Mouse (Mus musculus): Measurements from ENCODE around the gene Upk3a. TPM values are rescaled to one million over a fixed set of nuclear protein-coding genes. Genes with fewer than 3 reads are reported as not detected.
"Not testable (repeated sequence)": the region's sequence is repeated elsewhere in the genome, so short reads cannot be mapped to it uniquely, and the experiment has no call there.

The Upk3a gene
- polyA plus RNA-seq, 1 experiment = 2.0 TPM

DNA sequence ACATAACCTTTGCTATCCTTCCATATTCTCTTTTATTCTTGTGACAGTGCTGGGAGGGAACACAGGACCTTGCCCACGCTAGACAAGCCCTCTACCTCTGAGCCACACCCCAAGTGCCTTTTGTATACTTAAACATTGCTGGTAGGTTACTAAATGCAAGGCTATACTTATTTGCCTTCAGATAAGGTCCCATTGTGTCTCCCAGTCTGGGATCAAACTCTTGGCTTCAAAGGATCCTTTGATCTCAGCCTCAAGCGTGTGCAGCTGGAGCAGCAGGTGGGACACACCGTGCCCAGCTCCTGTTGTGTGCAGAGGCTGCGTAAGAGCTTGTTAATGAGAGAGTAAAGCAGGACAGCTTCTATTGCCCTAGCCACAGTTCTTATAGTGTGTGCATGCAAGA lies 10.8 kb downstream of the Upk3a start:
- TF ChIP-seq POLR2A (IDR thresholded peaks at IDR 0.05; ENCODE audit: borderline replicate concordance, extremely low read depth, low read depth, low read length) (no peak), CTCF (IDR thresholded peaks at IDR 0.05; ENCODE audit: insufficient read depth, low read length) (no peak)
- 59% methylated on average over 4 of the region's 4 CpGs for WGBS
- H3K4me3 ChIP-seq (replicated peaks; ENCODE audit: extremely low read depth, low read depth, low read length) = no peak overlapping the region
- no peak for DNase-seq
- no peaks in the 10 kb centered on the region for H3K4me1 ChIP-seq (ENCODE audit: control insufficient read depth, insufficient read depth, low read length)

DNA sequence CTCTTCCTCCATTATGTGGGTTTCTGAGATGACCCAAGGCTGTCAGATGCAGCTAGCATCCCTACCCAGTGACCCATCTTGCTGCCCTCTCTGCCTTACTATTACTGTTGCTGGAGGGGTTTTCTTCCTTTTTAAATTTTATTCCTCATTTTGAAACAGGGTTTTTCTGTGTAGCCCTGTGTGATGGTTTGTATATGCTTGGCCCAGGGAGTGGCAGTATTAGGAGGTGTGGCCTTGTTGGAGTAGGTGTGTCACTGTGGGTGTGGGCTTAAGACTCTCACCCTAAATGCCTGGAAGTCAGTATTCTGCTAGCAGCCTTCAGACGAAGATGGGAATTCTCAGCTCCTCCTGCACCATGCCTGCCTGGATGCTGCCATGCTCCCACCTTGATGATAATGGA lies 11.7 kb downstream of the Upk3a start, which contains the start of gene Fam118a:
Gene Fam118a (plus strand): TSS at position 301 of the 400 bp plus-strand sequence.
- not testable (repeated sequence) for H3K4me3 ChIP-seq (replicated peaks; ENCODE audit: extremely low read depth, low read depth, low read length); DNase-seq; H3K4me1 ChIP-seq (ENCODE audit: control insufficient read depth, insufficient read depth, low read length)
- 34% methylated on average over 1 of the region's 1 CpGs for WGBS

DNA sequence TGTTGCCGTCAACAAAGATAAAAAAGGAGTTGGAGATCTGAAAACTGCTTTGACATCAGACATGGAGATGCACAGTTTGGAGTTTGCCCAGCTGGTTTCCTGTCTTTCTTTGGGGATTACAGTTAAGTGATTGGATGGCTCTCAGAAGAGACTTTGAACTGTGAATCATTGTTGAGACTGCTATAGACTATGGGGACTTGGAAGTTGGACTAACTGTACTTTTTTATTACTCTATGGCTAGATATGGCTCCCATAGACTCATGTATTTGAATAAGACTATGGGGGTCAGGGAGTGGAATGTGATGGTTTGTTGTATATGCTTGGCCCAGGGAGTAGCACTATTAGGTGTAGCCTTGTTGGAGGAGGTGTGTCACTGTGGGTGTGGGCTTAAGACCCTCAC lies 13.7 kb downstream of the Upk3a start:
- H3K4me1 ChIP-seq (ENCODE audit: control insufficient read depth, insufficient read depth, low read length); H3K4me3 ChIP-seq (replicated peaks; ENCODE audit: extremely low read depth, low read depth, low read length); DNase-seq: not testable (repeated sequence)
- 33% methylated on average over 1 of the region's 1 CpGs for WGBS

DNA sequence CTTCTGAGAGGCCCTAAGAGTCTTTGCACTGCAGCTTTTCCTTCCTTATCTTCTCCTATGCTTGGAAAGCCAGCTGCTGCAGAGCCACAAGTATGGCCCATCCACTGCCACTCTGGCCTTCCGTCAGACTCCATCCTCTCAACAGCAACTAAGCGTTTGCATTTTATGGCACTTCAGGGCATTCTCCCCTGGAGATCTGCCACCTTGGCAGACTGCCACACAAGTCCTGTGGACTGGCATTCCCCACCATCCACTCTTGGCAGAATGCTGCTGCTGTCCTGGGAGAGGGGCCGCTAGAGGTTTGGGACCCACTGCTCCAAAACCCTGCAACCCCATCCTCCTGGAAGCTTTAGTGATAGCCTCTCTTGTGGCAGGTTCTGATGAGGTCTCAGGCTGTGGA lies 14.9 kb downstream of the Upk3a start:
- 54% methylated on average over 3 of the region's 3 CpGs for WGBS
- DNase-seq = no peak

DNA sequence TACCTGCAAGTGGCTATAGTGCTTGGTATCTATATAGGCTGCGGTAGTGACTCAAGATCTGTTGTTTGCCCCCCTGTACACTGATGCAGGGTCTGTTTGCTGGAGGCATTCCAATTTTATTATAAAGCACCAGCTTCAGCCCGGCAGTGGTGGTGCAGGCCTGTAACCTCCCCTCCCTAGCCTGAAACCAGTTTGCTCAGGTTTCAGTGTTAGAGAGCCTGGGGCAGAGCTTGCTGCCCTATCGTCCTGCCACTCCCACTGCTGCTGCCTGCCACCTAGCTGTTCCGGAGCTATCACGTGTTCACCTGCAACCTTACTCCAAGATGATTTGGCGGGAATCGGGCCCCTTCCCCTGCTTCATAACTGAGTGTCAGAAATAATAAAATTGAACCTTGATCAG lies 17.0 kb downstream of the Upk3a start:
- not testable (repeated sequence) for DNase-seq; H3K4me1 ChIP-seq (ENCODE audit: control insufficient read depth, insufficient read depth, low read length); H3K4me3 ChIP-seq (replicated peaks; ENCODE audit: extremely low read depth, low read depth, low read length)
- WGBS = 44% methylated on average over 7 of the region's 7 CpGs

More for the DNA sequence above, 14.9 kb downstream of the Upk3a start:
- TF ChIP-seq POLR2A (IDR thresholded peaks at IDR 0.05; ENCODE audit: borderline replicate concordance, extremely low read depth, low read depth, low read length) (no peak), CTCF (IDR thresholded peaks at IDR 0.05; ENCODE audit: insufficient read depth, low read length) (no peak)
- Histone ChIP-seq H3K4me3 (replicated peaks; ENCODE audit: extremely low read depth, low read depth, low read length) (no peak overlapping the region), H3K4me1 (ENCODE audit: control insufficient read depth, insufficient read depth, low read length) (no peaks in the 10 kb centered on the region; the same call in 1 of the 2 replicates)

DNA sequence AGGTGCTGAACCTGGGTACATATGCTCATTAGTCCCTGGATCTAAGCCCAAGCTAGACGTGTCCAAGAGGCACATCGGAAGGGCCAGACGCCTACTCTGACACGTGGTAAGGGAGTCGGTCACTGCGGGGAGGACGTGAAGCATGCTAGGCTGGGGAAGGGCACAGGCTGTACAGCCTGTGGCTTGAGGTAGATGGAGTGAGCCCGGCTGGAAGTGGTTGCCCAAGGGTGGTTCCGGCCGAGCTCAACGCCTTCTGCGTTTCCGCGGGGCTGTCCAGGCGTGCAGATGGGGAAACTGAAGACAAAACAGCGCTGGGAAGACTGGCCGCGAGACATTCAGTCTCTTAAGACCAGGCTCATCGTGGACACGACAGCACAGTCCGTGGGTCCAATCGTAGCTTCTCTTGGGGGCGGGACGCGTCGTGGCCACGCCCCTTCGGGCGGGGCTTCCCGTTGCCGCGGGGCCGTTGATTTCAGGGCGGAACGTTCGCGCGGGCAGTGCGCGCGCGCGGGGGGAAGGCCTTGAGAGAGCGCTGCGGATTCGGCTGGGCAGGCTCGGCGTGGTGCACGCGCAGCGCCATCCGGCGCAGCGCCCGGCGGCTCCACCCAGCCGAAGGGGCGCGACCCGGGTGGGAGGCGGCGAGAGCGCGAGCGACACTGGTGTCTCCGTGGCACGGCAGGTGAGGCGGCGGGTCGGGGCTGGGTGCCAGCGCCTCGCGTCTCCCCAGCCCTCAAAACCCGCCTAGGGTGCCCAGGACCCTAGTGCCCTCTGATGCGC lies 19.8 kb downstream of the Upk3a start:
- peaks cover 2% of the 10 kb centered on the region for H3K4me1 ChIP-seq (ENCODE audit: control insufficient read depth, insufficient read depth, low read length)
- H3K4me3 ChIP-seq (replicated peaks; ENCODE audit: extremely low read depth, low read depth, low read length) = peak overlapping the region; percentile 84
- under 1% methylated on average over 69 of the region's 75 CpGs for WGBS
- peak; percentile 46; the same call in 1 of the 2 replicates for TF ChIP-seq POLR2A (IDR thresholded peaks at IDR 0.05; ENCODE audit: borderline replicate concordance, extremely low read depth, low read depth, low read length)
- no peak for TF ChIP-seq CTCF (IDR thresholded peaks at IDR 0.05; ENCODE audit: insufficient read depth, low read length)
- DNase-seq = peak; percentile 98

DNA sequence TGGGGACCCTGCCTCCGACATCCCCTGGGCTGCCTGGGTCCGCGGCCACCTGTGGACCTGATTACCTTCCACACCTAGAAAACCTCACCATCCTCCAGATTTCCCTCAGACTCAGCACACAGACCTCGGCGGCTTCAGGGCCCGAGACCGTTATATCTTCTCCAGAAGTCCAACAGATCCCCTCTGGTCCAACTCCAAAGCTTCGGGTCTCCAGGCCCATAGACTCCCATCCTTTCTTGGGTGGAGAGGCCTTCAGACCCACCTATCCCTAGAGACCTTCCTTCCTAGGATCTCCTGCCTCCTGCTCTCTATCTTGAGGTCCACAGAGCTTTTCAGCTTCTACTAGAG lies 20.4 kb downstream of the Upk3a start:
- DNase-seq = no peak
- peak overlapping the region; percentile 84 for H3K4me3 ChIP-seq (replicated peaks; ENCODE audit: extremely low read depth, low read depth, low read length)
- no peak for TF ChIP-seq CTCF (IDR thresholded peaks at IDR 0.05; ENCODE audit: insufficient read depth, low read length)
- TF ChIP-seq POLR2A (IDR thresholded peaks at IDR 0.05; ENCODE audit: borderline replicate concordance, extremely low read depth, low read depth, low read length) = no peak
- H3K4me1 ChIP-seq (ENCODE audit: control insufficient read depth, insufficient read depth, low read length) = peaks cover 4% of the 10 kb centered on the region
- WGBS = 1% methylated on average over 8 of the region's 8 CpGs

DNA sequence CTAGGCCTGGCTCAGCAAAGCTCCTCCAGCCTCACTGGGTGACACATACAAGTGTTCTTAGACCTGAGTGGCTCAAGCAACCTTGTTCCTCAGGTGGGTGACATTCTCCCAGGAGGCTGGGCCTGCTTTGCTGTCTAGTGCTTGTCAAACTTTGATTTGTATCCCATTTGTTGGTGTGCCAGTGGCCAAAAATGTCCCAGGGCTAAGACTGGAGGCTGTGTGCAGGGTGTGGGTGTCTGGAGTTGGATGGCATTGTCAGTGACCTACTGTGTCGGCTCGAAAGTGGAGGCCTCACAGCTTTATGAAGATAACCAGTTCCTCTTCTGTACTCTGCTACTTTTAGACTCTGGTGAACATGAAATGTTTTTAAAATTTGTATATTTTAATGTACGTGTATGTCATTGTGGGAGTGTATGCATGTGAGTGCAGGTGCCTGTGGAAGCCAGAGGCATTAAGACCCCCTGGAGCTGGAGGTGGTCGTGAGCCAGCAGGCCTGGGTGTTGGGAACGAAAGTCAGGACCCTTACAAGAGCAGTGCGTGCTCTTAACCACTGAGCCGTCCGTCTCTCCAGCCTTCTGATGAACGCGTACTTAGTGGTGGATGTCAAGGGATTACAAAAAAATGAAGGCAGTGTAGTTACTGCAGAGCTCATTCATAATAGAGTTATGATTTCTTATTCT lies 24.7 kb downstream of the Upk3a start:
- TF ChIP-seq CTCF (IDR thresholded peaks at IDR 0.05; ENCODE audit: insufficient read depth, low read length) (no peak), POLR2A (IDR thresholded peaks at IDR 0.05; ENCODE audit: borderline replicate concordance, extremely low read depth, low read depth, low read length) (no peak)
- Histone ChIP-seq H3K4me1 (ENCODE audit: control insufficient read depth, insufficient read depth, low read length) (peaks cover 4% of the 10 kb centered on the region), H3K4me3 (replicated peaks; ENCODE audit: extremely low read depth, low read depth, low read length) (no peak overlapping the region)
- WGBS = 71% methylated on average over 10 of the region's 10 CpGs
- no peak for DNase-seq

DNA sequence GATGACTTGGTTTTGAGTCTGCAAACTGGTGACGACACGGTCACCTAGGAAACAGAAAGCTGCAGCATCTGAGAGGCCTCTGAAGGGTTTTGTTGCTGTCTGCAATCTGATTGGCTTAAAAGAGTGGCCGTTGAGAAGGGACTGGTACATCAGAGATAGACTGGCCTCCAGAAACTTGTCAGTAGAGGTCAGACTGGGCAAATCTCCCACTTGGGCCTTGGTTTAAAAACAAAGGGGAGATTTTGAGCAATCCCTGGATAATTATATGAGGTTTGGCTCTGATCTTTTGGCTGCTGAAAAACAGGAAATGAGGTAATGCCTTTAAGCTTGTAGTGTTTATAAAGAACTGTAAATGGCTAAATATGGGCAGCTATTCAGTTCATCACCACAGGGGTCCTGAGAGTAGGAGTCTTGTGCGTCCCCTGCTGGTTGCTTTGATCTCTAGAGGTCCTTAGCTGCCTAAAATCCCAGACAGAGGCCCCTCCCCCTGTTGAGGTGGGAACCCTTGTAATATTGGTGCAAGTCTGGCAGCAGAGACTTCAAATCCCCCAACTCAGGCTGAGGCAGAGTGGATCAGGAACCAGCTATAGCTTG lies 25.5 kb downstream of the Upk3a start:
- 10% methylated on average over 4 of the region's 4 CpGs for WGBS
- no peak overlapping the region for H3K4me3 ChIP-seq (replicated peaks; ENCODE audit: extremely low read depth, low read depth, low read length)
- peak; percentile 59 for TF ChIP-seq CTCF (IDR thresholded peaks at IDR 0.05; ENCODE audit: insufficient read depth, low read length)
- TF ChIP-seq POLR2A (IDR thresholded peaks at IDR 0.05; ENCODE audit: borderline replicate concordance, extremely low read depth, low read depth, low read length) = no peak
- DNase-seq = peak; percentile 30
- H3K4me1 ChIP-seq (ENCODE audit: control insufficient read depth, insufficient read depth, low read length) = peaks cover 4% of the 10 kb centered on the region

DNA sequence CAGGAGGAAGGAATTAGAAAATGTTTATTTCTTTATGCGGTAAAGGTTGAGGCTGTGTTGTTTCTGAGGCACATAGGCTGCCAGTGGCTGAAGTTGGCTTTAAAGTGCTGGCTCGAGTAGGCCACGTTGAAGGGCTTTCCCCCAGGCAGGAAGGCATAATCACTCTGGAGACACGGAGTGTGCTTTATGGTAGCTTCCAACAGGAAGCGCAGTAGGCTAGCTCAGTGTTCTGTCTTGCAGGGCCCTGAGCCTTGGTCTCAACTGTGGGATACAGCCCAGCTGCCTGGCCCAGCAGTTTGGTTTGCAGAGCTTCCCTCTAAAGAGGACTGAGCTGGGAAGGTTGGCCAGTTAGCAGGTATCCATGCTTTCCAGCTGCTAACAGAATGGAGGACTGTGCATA lies 26.2 kb downstream of the Upk3a start:
- DNase-seq = no peak
- WGBS = 33% methylated on average over 5 of the region's 5 CpGs
- no peak overlapping the region for H3K4me3 ChIP-seq (replicated peaks; ENCODE audit: extremely low read depth, low read depth, low read length)
- peaks cover 4% of the 10 kb centered on the region; the same call in 1 of the 2 replicates for H3K4me1 ChIP-seq (ENCODE audit: control insufficient read depth, insufficient read depth, low read length)
- no peak for TF ChIP-seq CTCF (IDR thresholded peaks at IDR 0.05; ENCODE audit: insufficient read depth, low read length)
- no peak for TF ChIP-seq POLR2A (IDR thresholded peaks at IDR 0.05; ENCODE audit: borderline replicate concordance, extremely low read depth, low read depth, low read length)

Data from lung, adult 2 months (tissue).